Mouse (Mus musculus): Measurements from ENCODE around the gene Stn1.

The Stn1 gene

DNA sequence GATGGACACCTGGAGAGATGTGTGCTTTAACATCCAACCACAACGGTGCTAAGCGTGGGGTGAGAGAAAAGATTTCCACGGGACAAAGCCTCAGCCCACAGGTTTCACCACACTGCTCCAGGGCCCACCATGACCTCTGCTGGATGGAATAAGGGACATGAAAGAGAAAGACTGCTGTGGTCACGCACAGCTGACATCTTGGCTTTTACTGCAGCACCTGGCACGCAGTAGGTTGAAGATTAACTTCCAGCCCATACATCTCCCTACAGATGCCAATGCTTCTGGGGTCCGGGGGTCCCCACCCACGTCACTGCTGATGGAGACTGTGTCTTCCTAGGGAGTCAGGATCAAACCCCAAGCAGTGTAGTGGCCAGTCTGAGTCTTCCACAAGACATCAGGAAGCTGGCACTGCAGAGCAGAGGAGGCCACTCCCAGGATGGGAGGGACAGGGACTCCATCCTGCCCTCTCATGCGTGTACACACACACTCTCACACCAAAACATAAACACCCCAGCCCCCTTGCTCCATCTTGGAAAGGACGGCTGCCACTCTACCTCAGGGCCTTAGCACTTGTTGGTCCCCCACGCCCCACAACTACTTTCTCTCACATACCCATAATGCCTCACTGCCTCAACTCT, 85.7 kb downstream of the Stn1 start:
- DNase-seq = no peak
